10 mouse cellular contexts compared by ENCODE assay signal in genomic region chr4:107570329-107571014, GRCm38 (mm10).
A peak's percentile ranks its signal among the peaks of the same experiment; 100 is the strongest.
DNase-seq lines count a peak whose midpoint lies in the region; ATAC-seq lines count a peak whose summit lies in the region.
"Had no signal": no experiment of that assay in that cellular context is flagged by ENCODE, and none has a peak within 500 bp of the region (broad histone marks: within the 10 kb centered on the region; RNA-seq: fewer than 3 reads in every experiment).

No protein-coding gene starts in this region.

- H3K27ac ChIP-seq in hindbrain, embryonic 16.5 days (ENCODE audit: low read depth, low read length) = no peak overlapping the region
- no peak overlapping the region for H3K27ac ChIP-seq in midbrain, embryonic 11.5 days (ENCODE audit: low read depth, low read length)
- H3K27ac ChIP-seq in stomach, embryonic 16.5 days (ENCODE audit: low read length) = no peak overlapping the region

- 54% methylated on average over 19 of the region's 19 CpGs for WGBS in hindbrain, embryonic 16.5 days
- WGBS in midbrain, embryonic 11.5 days = 53% methylated on average over 19 of the region's 19 CpGs
- 36% methylated on average over 19 of the region's 19 CpGs for WGBS in stomach, embryonic 16.5 days

- intact Hi-C loops in heart, postnatal 25 days (cut with DNase I) = no loop called here

- no peak overlapping the region for H3K9ac ChIP-seq in hindbrain, embryonic 16.5 days (ENCODE audit: low read depth, low read length)
- no peak overlapping the region for H3K9ac ChIP-seq in midbrain, embryonic 11.5 days (ENCODE audit: low read length)
- no peak overlapping the region for H3K9ac ChIP-seq in stomach, embryonic 16.5 days (ENCODE audit: low read length)

- DNase-seq in ovary, postnatal 36 days (ENCODE audit: low spot score) = peak; percentile 36
- DNase-seq in ovary, adult 18-20 months (ENCODE audit: low spot score) = no peak
- peak; percentile 88 for DNase-seq in midbrain, embryonic 11.5 days (ENCODE audit: low spot score, missing footprints)
- DNase-seq in adipocyte (ENCODE audit: low spot score) = no peak
- no peak for DNase-seq in heart, postnatal 25 days (ENCODE audit: low spot score)
- DNase-seq: lung, postnatal 4 days had no signal

- no peaks in the 10 kb centered on the region; the same call in 1 of the 2 replicates for H3K27me3 ChIP-seq in hindbrain, embryonic 16.5 days (replicated peaks; ENCODE audit: control insufficient read depth, insufficient read depth, low read length)
- H3K27me3 ChIP-seq in midbrain, embryonic 11.5 days (ENCODE audit: control insufficient read depth, insufficient read depth, low read length) = no peaks in the 10 kb centered on the region; the same call in 1 of the 2 replicates
- no peaks in the 10 kb centered on the region for H3K27me3 ChIP-seq in stomach, embryonic 16.5 days (ENCODE audit: control insufficient read depth, insufficient read depth, low read length)

- no peak overlapping the region for H3K4me2 ChIP-seq in hindbrain, embryonic 16.5 days (ENCODE audit: low read length)
- H3K4me2 ChIP-seq in midbrain, embryonic 11.5 days = no peak overlapping the region
- peak overlapping the region; percentile 7; the same call in 1 of the 2 replicates for H3K4me2 ChIP-seq in stomach, embryonic 16.5 days (ENCODE audit: low read depth, low read length)
- H3K4me2 ChIP-seq: heart, embryonic 11.5 days had no signal

- peak; percentile 11; the same call in 1 of the 2 replicates for ATAC-seq in hindbrain, embryonic 16.5 days
- peak; percentile 43; the same call in 1 of the 2 replicates for ATAC-seq in midbrain, embryonic 11.5 days (ENCODE audit: low FRiP score)
- peak; percentile 47; the same call in 1 of the 2 replicates for ATAC-seq in stomach, embryonic 16.5 days (ENCODE audit: insufficient read depth, low FRiP score)
- ATAC-seq: forebrain, embryonic 16.5 days had no signal

- H3K4me1 ChIP-seq in hindbrain, embryonic 16.5 days (ENCODE audit: control insufficient read depth, insufficient read depth, low read depth, low read length) = peaks cover 7% of the 10 kb centered on the region
- peaks cover 18% of the 10 kb centered on the region for H3K4me1 ChIP-seq in midbrain, embryonic 11.5 days (ENCODE audit: control insufficient read depth, insufficient read depth, low read length)
- H3K4me1 ChIP-seq in stomach, embryonic 16.5 days (ENCODE audit: control insufficient read depth, insufficient read depth, low read length) = no peaks in the 10 kb centered on the region; the same call in 1 of the 2 replicates

- no peaks in the 10 kb centered on the region for H3K36me3 ChIP-seq in hindbrain, embryonic 16.5 days (ENCODE audit: control insufficient read depth, insufficient read depth, low read length)
- H3K36me3 ChIP-seq in midbrain, embryonic 11.5 days (ENCODE audit: control insufficient read depth, insufficient read depth, low read length) = no peaks in the 10 kb centered on the region
- no peaks in the 10 kb centered on the region for H3K36me3 ChIP-seq in stomach, embryonic 16.5 days (ENCODE audit: control insufficient read depth, insufficient read depth, low read length)

- H3K4me3 ChIP-seq in hindbrain, embryonic 16.5 days (ENCODE audit: low read length) = no peak overlapping the region
- H3K4me3 ChIP-seq in midbrain, embryonic 11.5 days (ENCODE audit: low read depth, low read length) = no peak overlapping the region
- H3K4me3 ChIP-seq in stomach, embryonic 16.5 days (replicated peaks; ENCODE audit: low read length) = no peak overlapping the region

- H3K9me3 ChIP-seq in hindbrain, embryonic 16.5 days (ENCODE audit: control insufficient read depth, low read length) = no peaks in the 10 kb centered on the region
- no peaks in the 10 kb centered on the region for H3K9me3 ChIP-seq in midbrain, embryonic 11.5 days (ENCODE audit: control insufficient read depth, low read length)
- no peaks in the 10 kb centered on the region for H3K9me3 ChIP-seq in stomach, embryonic 16.5 days (replicated peaks; ENCODE audit: control insufficient read depth, low read length)

Comparison
In these comparisons a context has a peak if more than half of its experiments do, and no peak if none do; other contexts are left out.
1. DNase-seq: peak in ovary, postnatal 36 days (single experiment) and midbrain, embryonic 11.5 days (single experiment); none in ovary, adult 18-20 months (single experiment), adipocyte (single experiment) and heart, postnatal 25 days (single experiment).
2. Peak in every context shown above with its lines, with median percentiles within 50 percentile points of each other: ATAC-seq.